Comparison of ENCODE assay signal across 10 mouse cellular contexts in genomic region chr19:42430981-42431380, GRCm38 (mm10). TPM values are rescaled to one million over a fixed set of nuclear protein-coding genes. Genes with fewer than 3 reads are reported as not detected.
DNase-seq lines count a peak whose midpoint lies in the region; ATAC-seq lines count a peak whose summit lies in the region.
"Had no signal": no experiment of that assay in that cellular context is flagged by ENCODE, and none has a peak within 500 bp of the region (broad histone marks: within the 10 kb centered on the region; RNA-seq: fewer than 3 reads in every experiment).

No protein-coding gene starts in this region.

- no peaks in the 10 kb centered on the region for H3K36me3 ChIP-seq in heart, embryonic 15.5 days
- no peaks in the 10 kb centered on the region for H3K36me3 ChIP-seq in hindbrain, embryonic 12.5 days
- no peaks in the 10 kb centered on the region for H3K36me3 ChIP-seq in midbrain, embryonic 14.5 days (ENCODE audit: control insufficient read depth, insufficient read depth, low read length)
- H3K36me3 ChIP-seq: G1E had no signal

- H3K4me1 ChIP-seq in heart, embryonic 15.5 days (replicated peaks), result peaks cover 19% of the 10 kb centered on the region
- H3K4me1 ChIP-seq in brown adipose tissue, adult 24 weeks (ENCODE audit: control insufficient read depth, insufficient read depth, insufficient read length, low read length), result peaks cover 2% of the 10 kb centered on the region; the same call in 1 of the 2 replicates
- peaks cover 14% of the 10 kb centered on the region for H3K4me1 ChIP-seq in hindbrain, embryonic 12.5 days
- H3K4me1 ChIP-seq in midbrain, embryonic 14.5 days (ENCODE audit: control insufficient read depth, insufficient read depth, low read length), result peaks cover 14% of the 10 kb centered on the region; the same call in 1 of the 2 replicates

- no peak for ATAC-seq in heart, embryonic 15.5 days (replicated peaks; ENCODE audit: insufficient number of reproducible peaks, insufficient read depth, low FRiP score, low read depth)
- ATAC-seq in hindbrain, embryonic 12.5 days (ENCODE audit: low FRiP score), result peak; percentile 3; the same call in 1 of the 2 replicates
- ATAC-seq in midbrain, embryonic 14.5 days (ENCODE audit: low FRiP score, low TSS enrichment), result peak; percentile 13
- no peak for ATAC-seq in activated CD4-positive, CD25-positive, alpha-beta regulatory T cell, adult 4 months

- H3K4me3 ChIP-seq in heart, embryonic 15.5 days, result peak overlapping the region; percentile 58
- H3K4me3 ChIP-seq in brown adipose tissue, adult 24 weeks (ENCODE audit: insufficient read depth, low read depth, low read length), result 0 out of 2 replicates have a peak overlapping the region, but pooled peaks have one; percentile 30
- peak overlapping the region; percentile 66 for H3K4me3 ChIP-seq in hindbrain, embryonic 12.5 days
- peak overlapping the region; percentile 61 for H3K4me3 ChIP-seq in midbrain, embryonic 14.5 days (replicated peaks; ENCODE audit: low read depth, low read length)
- H3K4me3 ChIP-seq: myocyte had no signal

- H3K27ac ChIP-seq in heart, embryonic 15.5 days, result no peak overlapping the region
- H3K27ac ChIP-seq in brown adipose tissue, adult 24 weeks (replicated peaks; ENCODE audit: low read depth, low read length), result no peak overlapping the region
- peak overlapping the region; percentile 93; the same call in 1 of the 2 replicates for H3K27ac ChIP-seq in hindbrain, embryonic 12.5 days
- H3K27ac ChIP-seq in midbrain, embryonic 14.5 days (replicated peaks; ENCODE audit: low read depth, low read length), result no peak overlapping the region

- no peak for DNase-seq in heart, postnatal 36 days
- peak; percentile 63 for DNase-seq in midbrain, embryonic 14.5 days
- DNase-seq in urinary bladder, postnatal 10 days (ENCODE audit: low spot score), result no peak
- no peak for DNase-seq in adrenal gland, adult 2 months

- intact Hi-C loops in heart, postnatal 36 days (cut with DNase I), result no loop called here

- peaks cover 89% of the 10 kb centered on the region for H3K27me3 ChIP-seq in heart, embryonic 15.5 days
- peaks cover 61% of the 10 kb centered on the region for H3K27me3 ChIP-seq in hindbrain, embryonic 12.5 days
- H3K27me3 ChIP-seq in midbrain, embryonic 14.5 days (ENCODE audit: control insufficient read depth, insufficient read depth, low read length), result peaks cover 10% of the 10 kb centered on the region; the same call in 1 of the 2 replicates

- H3K9ac ChIP-seq in heart, embryonic 15.5 days, result no peak overlapping the region
- H3K9ac ChIP-seq in hindbrain, embryonic 12.5 days, result peak overlapping the region; percentile 84
- H3K9ac ChIP-seq in midbrain, embryonic 14.5 days (replicated peaks; ENCODE audit: low read length), result peak overlapping the region; percentile 84; the same call in 1 of the 2 replicates

- 2% methylated on average over 19 of the region's 19 CpGs for WGBS in heart, embryonic 15.5 days
- 3% methylated on average over 19 of the region's 19 CpGs for WGBS in hindbrain, embryonic 12.5 days
- WGBS in midbrain, embryonic 14.5 days, result 1% methylated on average over 19 of the region's 19 CpGs

- peak overlapping the region; percentile 91 for H3K4me2 ChIP-seq in heart, embryonic 15.5 days
- H3K4me2 ChIP-seq in hindbrain, embryonic 12.5 days (replicated peaks), result peak overlapping the region; percentile 86
- peak overlapping the region; percentile 78 for H3K4me2 ChIP-seq in midbrain, embryonic 14.5 days (ENCODE audit: low read length)

- H3K9me3 ChIP-seq in heart, embryonic 15.5 days (replicated peaks), result no peaks in the 10 kb centered on the region
- no peaks in the 10 kb centered on the region for H3K9me3 ChIP-seq in hindbrain, embryonic 12.5 days (replicated peaks)
- no peaks in the 10 kb centered on the region for H3K9me3 ChIP-seq in midbrain, embryonic 14.5 days (ENCODE audit: control insufficient read depth, low read length)

RNA-seq across cellular contexts. Expression of gene Crtac1, which starts 0.6 kb away (rescaled TPM):
- 0.69 and 1.5 TPM in 2 replicates for polyA plus RNA-seq in heart, embryonic 15.5 days (2015; fragmentation: Nextera tagmentation; extraction: Ambion mirVana)
- total RNA-seq in heart, postnatal 36 days (2021), result not detected
- 0.91 TPM in 1 of 2 replicates, not detected in the other for polyA plus RNA-seq in brown adipose tissue, adult 24 weeks (2012; ENCODE audit: insufficient read depth, insufficient read length, missing spikeins)
- 14.0 and 14.8 TPM in 2 replicates for polyA plus RNA-seq in hindbrain, embryonic 12.5 days (2016; fragmentation: Nextera tagmentation; extraction: Ambion mirVana)
- 15.4 and 18.6 TPM in 2 replicates for polyA plus RNA-seq in midbrain, embryonic 14.5 days (2014; fragmentation: Nextera tagmentation; extraction: Ambion mirVana)
- polyA plus RNA-seq in activated CD4-positive, CD25-positive, alpha-beta regulatory T cell, adult 4 months (2017; shearing (Covaris generic)), result not detected
- total RNA-seq in adrenal gland, adult 2 months (2021), result under 1 TPM; 0.23 to 0.73 TPM
- polyA plus RNA-seq in adrenal gland, adult 2 months (2012; rRNA removed), result 0.43 and 0.60 TPM in 2 replicates
- total RNA-seq: G1E had no signal
- polyA plus RNA-seq: G1E, myocyte had no signal

Comparison
In these comparisons a context has a peak if more than half of its experiments do, and no peak if none do; other contexts are left out.
1. ATAC-seq: peak in hindbrain, embryonic 12.5 days (single experiment) and midbrain, embryonic 14.5 days (single experiment); none in heart, embryonic 15.5 days (single experiment) and activated CD4-positive, CD25-positive, alpha-beta regulatory T cell, adult 4 months (single experiment).
2. Peak in every context shown above with its lines, with median percentiles within 50 percentile points of each other: H3K4me2 ChIP-seq and H3K4me3 ChIP-seq.